Mouse (Mus musculus) urinary bladder, adult 18-20 months (tissue): ENCODE results near the gene Pard3b.

Experiments
- DNase-seq, 2 experiments: peaks; one replicate each; pipeline ENCODE4 v3.0.0; 2022; ENCODE audit warnings: low spot score in 2 of 2, mixed read lengths in 2 of 2

The Pard3b gene

DNA sequence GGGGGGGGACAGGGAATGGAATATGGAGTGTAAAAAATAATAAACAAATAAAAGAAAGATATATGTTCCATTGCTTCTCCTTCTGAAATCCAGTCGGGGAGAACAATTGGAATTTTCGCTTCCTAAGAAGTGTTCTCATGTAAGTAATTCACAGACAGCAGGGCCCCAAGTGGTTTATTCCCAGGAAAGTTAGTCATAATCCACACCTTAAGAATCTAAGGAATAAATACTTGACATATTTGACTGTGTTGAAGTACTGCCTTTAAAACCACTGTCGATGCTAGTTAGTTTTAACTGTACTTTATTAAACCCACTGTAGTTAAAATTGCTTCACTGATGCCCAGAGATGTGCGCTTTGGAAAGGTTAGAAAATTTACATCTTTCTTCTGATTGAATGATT is 442.5 kb downstream of the Pard3b start:
- no peak for DNase-seq

- DNase-seq, result no peak
Measured at GRCm38 (mm10) chr1:62085995-62086394, 447.4 kb downstream of the Pard3b start.

- DNase-seq, result no peak
Measured at GRCm38 (mm10) chr1:62087464-62087863, 448.8 kb downstream of the Pard3b start.

DNA sequence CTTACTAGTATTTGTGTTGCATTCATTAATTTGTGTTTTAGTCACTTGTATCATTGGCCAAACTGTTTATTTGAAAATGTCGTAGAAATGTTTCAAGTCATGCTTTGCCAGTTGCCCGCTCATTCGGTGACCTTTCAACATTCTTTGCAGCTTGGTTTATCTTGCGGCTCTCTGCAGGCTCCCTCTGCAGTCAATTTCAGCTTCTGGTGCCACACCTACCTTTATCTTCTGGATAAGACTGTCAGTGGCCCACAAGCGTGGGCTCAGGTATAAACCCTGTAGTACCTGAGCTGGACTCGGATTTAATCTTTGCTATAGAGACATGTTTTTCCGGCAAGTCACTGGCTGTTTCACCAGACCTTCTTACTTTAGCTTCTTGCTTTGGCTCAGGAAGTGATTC is 456.3 kb downstream of the Pard3b start:
- DNase-seq, result no peak

DNA sequence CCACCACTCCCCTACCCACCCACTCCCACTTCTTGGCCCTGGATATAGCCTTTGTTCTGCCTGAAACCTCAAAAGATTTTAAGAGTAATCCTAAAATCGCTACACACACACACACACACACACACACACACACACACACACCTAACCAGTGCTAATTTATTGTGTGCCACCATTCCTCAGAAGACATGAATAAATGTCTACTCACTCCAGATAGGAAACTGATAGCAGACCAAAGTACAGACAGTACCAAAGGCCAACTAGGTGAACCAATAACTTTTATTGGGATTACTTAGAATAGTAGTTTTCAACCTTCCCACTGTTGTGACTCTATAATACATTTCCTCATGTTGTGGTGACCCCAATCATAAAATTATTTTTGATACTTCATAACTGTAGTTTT is 483.8 kb downstream of the Pard3b start:
- DNase-seq, result no peak

- no peak for DNase-seq
Measured at GRCm38 (mm10) chr1:62129186-62129585, 490.6 kb downstream of the Pard3b start.

DNA sequence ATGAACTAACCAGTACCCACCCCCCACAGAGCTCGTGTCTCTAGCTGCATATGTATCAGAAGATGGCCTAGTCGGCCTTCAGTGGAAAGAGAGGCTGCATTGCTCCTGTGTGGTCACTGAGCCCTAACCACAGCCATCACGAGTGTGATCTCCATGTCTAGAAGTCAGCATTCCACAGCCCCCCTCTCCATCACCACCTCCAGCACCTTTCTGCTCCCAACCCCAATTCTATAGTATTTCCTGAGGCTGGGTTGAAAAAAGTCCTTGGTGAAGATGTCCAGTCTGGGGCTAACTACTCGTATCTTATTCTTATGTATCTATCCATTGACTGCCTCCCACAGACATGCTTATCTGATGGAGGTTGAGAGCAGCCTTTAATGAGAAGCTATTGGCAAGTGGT is 509.5 kb downstream of the Pard3b start:
- no peak for DNase-seq

DNA sequence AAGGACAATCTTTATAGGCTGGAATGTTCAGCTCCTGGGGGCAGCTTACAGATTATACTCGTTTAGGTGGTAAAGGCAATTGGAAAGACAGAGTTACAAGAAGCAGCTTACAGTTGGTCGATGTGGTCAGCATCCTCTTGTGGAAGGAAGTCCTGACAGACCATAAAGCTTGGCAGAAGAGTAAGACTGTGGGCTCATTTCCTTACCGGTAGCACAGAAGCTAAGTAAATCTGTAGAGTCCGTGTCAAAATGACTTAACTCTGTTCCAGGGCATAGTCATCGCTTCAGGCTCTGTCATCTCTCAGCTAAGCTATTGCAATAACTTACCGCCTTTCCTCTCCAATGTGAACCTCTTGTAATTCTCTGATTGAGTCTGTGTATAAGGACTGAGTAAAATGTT is 510.2 kb downstream of the Pard3b start:
- DNase-seq, result no peak

GRCm38 (mm10) chr1:62155970-62156369 is 517.3 kb downstream of the Pard3b start:
- DNase-seq, result no peak

DNA sequence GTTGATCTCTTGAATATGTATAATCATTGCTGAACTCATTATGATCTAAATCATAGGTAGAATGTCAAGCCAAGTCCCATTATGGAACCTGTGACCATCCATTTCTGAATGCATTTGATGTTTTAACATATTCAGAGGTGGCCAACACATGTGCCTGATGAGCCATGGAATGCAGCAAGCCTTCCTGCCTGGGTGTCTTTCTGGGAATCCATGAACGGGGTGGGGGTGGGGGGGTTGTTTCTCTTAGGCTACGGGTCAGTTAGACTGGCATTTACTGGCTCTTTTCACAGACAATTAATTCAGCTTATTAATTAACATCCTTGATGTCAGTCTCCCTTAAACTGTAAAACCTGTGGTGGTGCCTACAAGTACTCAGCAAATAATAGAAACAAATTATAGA is 521.0 kb downstream of the Pard3b start:
- no peak for DNase-seq

DNA sequence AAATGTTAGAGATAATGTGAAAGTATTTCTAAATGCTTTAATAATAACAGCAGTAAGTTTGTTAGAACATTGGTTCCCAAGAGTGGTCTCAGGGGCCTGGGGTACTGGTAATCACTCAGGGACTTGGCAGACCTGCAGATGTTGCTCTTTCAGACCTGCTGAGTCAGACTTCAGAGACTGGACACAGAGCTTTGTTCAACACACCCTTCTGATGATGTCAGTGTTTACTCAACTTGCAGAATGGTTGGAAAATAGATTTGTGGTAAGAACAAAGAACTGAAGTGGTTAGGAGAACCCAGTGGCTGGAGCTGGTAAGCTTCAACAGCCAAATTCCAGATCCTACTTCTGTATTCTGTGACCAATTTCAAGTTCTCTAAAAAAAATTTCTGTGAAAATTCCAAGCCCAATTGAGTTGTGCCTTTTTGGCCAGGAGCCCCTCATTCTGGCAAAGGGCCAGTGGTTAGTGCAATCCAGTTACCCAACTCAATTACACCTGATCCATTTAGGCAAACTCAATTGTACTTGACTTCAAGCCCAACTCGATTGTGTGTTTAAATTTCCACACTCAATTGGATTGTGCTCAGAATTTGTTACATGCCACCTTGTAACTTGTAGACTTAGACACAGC is 536.5 kb downstream of the Pard3b start:
- no peak for DNase-seq

DNA sequence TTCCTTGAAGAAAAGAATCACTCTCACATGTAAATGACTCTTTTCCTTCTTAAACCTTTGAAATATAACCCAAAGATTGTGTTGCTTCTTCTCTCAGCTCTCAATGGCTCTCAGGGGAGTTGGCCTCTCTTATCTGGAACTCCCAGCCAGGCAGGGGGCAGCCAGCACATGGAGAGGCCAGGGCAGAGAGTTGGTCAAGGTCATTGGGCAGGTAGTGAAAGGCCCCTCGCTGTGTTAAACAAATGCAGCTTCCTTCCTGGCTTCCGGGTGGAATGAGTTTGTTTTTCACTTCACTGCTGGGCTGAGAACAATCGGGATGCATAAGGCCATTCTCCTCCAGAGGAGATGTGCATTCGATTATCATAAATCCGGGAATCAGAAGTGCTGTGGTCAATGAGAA is 543.0 kb downstream of the Pard3b start:
- DNase-seq, result no peak

DNA sequence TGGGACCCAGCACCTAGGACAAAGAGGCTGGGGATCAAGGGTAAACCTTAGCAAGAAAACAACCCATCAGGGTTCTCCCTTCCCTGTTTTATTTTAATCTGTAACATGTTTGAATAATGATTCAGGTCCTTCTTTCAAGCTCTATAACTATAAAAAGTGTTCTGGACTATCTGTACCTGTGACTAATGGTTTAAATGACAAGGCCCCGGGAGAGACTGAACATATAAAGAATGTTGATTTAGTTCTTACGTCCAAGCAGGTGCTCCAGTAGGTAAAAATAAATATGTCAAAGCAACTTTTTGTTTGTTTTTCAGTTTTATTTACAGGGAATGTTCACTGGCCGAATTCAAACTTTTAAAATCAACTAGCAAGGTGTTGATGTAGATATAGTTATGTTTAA is 544.0 kb downstream of the Pard3b start:
- no peak for DNase-seq

- no peak for DNase-seq
Measured at GRCm38 (mm10) chr1:62190786-62191185, 552.2 kb downstream of the Pard3b start.

GRCm38 (mm10) chr1:62197515-62197914 is 558.9 kb downstream of the Pard3b start:
- DNase-seq, result no peak

- DNase-seq, result no peak
Measured at GRCm38 (mm10) chr1:62200919-62201318, 562.3 kb downstream of the Pard3b start.

GRCm38 (mm10) chr1:62201686-62202257 is 563.1 kb downstream of the Pard3b start:
- no peak for DNase-seq

DNA sequence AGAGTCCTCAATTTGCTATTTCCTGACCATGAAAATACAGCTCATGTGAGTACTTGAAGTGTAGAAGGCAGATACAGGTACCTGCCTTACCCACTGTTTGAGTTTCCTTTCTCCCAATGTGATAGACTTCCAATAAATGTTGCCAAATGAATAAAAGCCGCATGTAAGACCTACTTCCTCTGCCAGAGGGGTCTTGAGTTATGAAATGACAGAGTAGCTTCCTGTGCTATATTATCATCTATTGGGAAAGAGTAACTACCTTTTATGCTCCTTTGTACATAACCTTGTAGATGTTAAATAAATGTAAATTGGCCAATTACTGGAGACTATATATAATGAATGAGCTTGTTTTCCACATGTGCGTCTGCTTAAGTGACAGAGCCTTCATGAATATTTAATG is 574.7 kb downstream of the Pard3b start:
- DNase-seq, result no peak

- DNase-seq, result no peak
Measured at GRCm38 (mm10) chr1:62215842-62216241, 577.2 kb downstream of the Pard3b start.

DNA sequence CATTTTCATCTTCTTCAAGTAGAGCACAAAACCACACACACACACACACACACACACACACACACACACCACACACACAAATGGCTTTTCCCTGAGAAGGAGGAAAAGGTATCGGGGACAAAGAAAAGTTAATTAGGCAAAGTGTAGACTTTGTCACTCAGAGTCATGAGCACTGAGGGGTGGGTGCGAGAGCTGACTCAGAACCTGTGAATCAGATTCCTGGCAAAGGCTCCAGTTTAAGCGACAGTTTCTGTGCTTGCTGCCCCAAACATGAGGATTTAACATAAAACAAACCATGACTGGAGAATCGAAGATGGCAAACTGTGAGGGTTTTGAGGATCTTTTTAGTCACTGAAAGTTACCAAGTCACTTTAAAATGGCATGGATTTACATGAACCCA is 577.9 kb downstream of the Pard3b start:
- no peak for DNase-seq

DNA sequence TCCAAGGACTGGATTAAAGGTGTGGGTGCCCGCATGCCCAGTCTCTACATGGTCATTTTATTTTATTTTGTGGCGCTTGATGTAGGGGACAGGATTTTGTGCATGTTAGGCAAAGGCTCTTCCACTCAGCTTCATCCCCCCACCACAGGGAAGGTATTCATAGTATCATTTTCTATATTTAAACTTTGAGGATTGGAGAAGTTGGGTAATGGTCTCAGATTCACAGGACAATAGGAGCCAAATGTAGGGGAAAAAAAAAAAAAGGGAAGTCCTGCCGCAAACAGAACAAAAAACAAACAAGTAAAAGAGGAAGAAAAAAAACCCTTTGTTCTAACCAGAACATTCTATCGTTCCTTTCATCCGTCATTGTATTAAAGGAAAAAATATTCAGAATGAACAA is 590.5 kb downstream of the Pard3b start:
- DNase-seq, result no peak

GRCm38 (mm10) chr1:62234039-62234438 is 595.4 kb downstream of the Pard3b start:
- no peak for DNase-seq

- DNase-seq, result no peak
Measured at GRCm38 (mm10) chr1:62235121-62235520, 596.5 kb downstream of the Pard3b start.
